Mouse (Mus musculus) erythroblast, embryonic 14.5 days (primary cell): ENCODE data around the gene Cdk4.

ENCODE experiments used
- GATA1 ChIP-seq: IDR thresholded peaks from 2 replicates; pipeline ENCODE4 v1.6.1; 2012; ENCODE audit warnings: low read length, inconsistent platforms, mixed read lengths
- TAL1 ChIP-seq: IDR thresholded peaks from 3 replicates; pipeline ENCODE4 v1.6.1; 2012; ENCODE audit warnings: low read length, inconsistent platforms, mixed read lengths

DNA sequence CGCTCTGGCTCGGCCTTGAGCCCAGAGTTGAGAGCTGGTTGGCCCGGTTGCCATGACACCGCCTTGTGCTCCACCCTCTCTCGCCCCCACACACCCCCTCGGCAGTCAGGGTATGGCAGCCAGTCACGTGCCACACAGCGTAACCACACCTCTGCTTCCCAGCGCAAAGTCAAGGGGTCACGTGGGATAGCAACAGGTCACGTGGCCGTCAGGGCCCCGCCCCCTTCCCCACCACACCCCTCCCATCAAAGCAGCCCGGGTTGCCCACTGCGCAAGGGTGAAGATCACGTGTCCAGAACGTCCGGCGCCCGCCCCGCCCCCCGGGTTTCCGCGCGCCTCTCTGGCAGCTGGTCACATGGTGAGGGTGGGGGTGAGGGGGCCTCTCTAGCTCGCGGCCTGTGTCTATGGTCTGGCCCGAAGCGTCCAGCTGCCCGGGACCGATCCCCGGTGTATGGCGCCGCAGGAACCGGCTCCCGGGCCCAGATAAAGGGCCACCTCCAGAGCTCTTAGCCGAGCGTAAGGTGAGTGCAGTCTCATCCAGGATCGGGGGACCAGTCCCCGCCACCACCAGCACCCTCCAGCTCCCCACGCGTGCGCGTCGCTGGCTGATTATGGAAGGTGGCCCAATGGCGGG is at the start of gene Cdk4:
- TF ChIP-seq TAL1 (no peak), GATA1 (no peak)
